Mouse (Mus musculus) liver, embryonic 15.5 days (tissue): ENCODE measurements around the gene E130308A19Rik. TPM values are rescaled to one million over a fixed set of nuclear protein-coding genes. Genes with fewer than 3 reads are reported as not detected.

ENCODE experiments used
- ATAC-seq: fragments of 200-750 bp; cut with Nextera tagmentation; 2 replicates; pipeline ENCODE4 v1.8.0; 2017; ENCODE audit warnings: moderate number of reproducible peaks, mild to moderate bottlenecking, moderate library complexity; ENCODE audit not compliant: insufficient read depth
- H3K27ac ChIP-seq: fragments of 300-500 bp; sonication (generic); replicated peaks from 2 replicates; pipeline ENCODE4 v1.5.1; 2015; ENCODE audit warnings: mild to moderate bottlenecking, inconsistent platforms
- H3K27me3 ChIP-seq: fragments of 300-500 bp; sonication (generic); 2 replicates; pipeline ENCODE4 v1.6.1; 2015; ENCODE audit warnings: mild to moderate bottlenecking, inconsistent platforms
- H3K36me3 ChIP-seq: fragments of 300-500 bp; sonication (generic); replicated peaks from 2 replicates; pipeline ENCODE4 v1.6.1; 2015; ENCODE audit warnings: moderate library complexity, mild to moderate bottlenecking, inconsistent platforms
- H3K4me1 ChIP-seq: fragments of 300-500 bp; sonication (generic); replicated peaks from 2 replicates; pipeline ENCODE4 v1.6.1; 2015; ENCODE audit warnings: inconsistent platforms
- H3K4me2 ChIP-seq: fragments of 300-500 bp; sonication (generic); 2 replicates; pipeline ENCODE4 v1.6.1; 2015; ENCODE audit warnings: moderate library complexity, mild to moderate bottlenecking, inconsistent platforms
- H3K4me3 ChIP-seq: fragments of 300-500 bp; sonication (generic); replicated peaks from 2 replicates; pipeline ENCODE4 v1.5.1; 2015; ENCODE audit warnings: mild to moderate bottlenecking, inconsistent platforms
- H3K9ac ChIP-seq: fragments of 300-500 bp; sonication (generic); 2 replicates; pipeline ENCODE4 v1.6.1; 2015; ENCODE audit warnings: moderate library complexity, mild to moderate bottlenecking, inconsistent platforms
- H3K9me3 ChIP-seq: fragments of 300-500 bp; sonication (generic); replicated peaks from 2 replicates; pipeline ENCODE4 v1.6.1; 2016; ENCODE audit warnings: inconsistent platforms
- WGBS: fragments of 180-500 bp; shearing (Covaris S2); methylation state at CpG from one replicate; pipeline ENCODE4 v1.1.7; 2015; ENCODE audit warnings: mixed read lengths; ENCODE audit not compliant: insufficient replicate concordance; 5-methylcytosine and 5-hydroxymethylcytosine counted together
- polyA plus RNA-seq: library from polyadenylated mRNA; unstranded; fragments of >200 nt; fragmentation: Nextera tagmentation; extraction: Ambion mirVana; gene quantifications from 2 replicates; pipeline ENCODE4 v1.2.1, GENCODE M21; 2015

The E130308A19Rik gene
- polyA plus RNA-seq, 1 experiment from 2014 or later: 9.9 TPM

- peaks cover 13% of the 10 kb centered on the region for H3K4me1 ChIP-seq
- no peak overlapping the region for H3K9ac ChIP-seq
- H3K27ac ChIP-seq: no peak overlapping the region
- H3K4me2 ChIP-seq: no peak overlapping the region
- no peaks in the 10 kb centered on the region for H3K36me3 ChIP-seq
- ATAC-seq: no peak
- H3K27me3 ChIP-seq: no peaks in the 10 kb centered on the region
- 41% methylated on average over 3 of the region's 3 CpGs for WGBS
- H3K4me3 ChIP-seq: no peak overlapping the region
- no peaks in the 10 kb centered on the region for H3K9me3 ChIP-seq
Measured at GRCm38 (mm10) chr4:59604892-59605291, 21.1 kb upstream of the E130308A19Rik start.

- H3K4me3 ChIP-seq: no peak overlapping the region
- ATAC-seq: no peak
- peaks cover 13% of the 10 kb centered on the region for H3K4me1 ChIP-seq
- 86% methylated on average over 3 of the region's 3 CpGs for WGBS
- no peaks in the 10 kb centered on the region for H3K27me3 ChIP-seq
- H3K36me3 ChIP-seq: 0 out of 2 replicates have a peak, but pooled peaks cover 1% of the 10 kb centered on the region
- H3K9me3 ChIP-seq: no peaks in the 10 kb centered on the region
- no peak overlapping the region for H3K4me2 ChIP-seq
- no peak overlapping the region for H3K27ac ChIP-seq
- no peak overlapping the region for H3K9ac ChIP-seq
Measured at GRCm38 (mm10) chr4:59605501-59605900, 20.5 kb upstream of the E130308A19Rik start.

GRCm38 (mm10) chr4:59610411-59610810 lies 15.6 kb upstream of the E130308A19Rik start:
- Histone ChIP-seq H3K4me3 (no peak overlapping the region), H3K27ac (no peak overlapping the region), H3K9me3 (no peaks in the 10 kb centered on the region), H3K27me3 (no peaks in the 10 kb centered on the region), H3K4me1 (peaks cover 5% of the 10 kb centered on the region), H3K36me3 (peaks cover 11% of the 10 kb centered on the region; the same call in 1 of the 2 replicates), H3K4me2 (no peak overlapping the region), H3K9ac (no peak overlapping the region)
- 35% methylated on average over 3 of the region's 3 CpGs for WGBS
- ATAC-seq: no peak

GRCm38 (mm10) chr4:59614986-59615385 lies 11.0 kb upstream of the E130308A19Rik start:
- Histone ChIP-seq H3K36me3 (peaks cover 13% of the 10 kb centered on the region; the same call in 1 of the 2 replicates), H3K4me1 (no peaks in the 10 kb centered on the region), H3K4me2 (no peak overlapping the region), H3K27ac (no peak overlapping the region), H3K4me3 (no peak overlapping the region), H3K9me3 (no peaks in the 10 kb centered on the region), H3K27me3 (no peaks in the 10 kb centered on the region), H3K9ac (no peak overlapping the region)
- ATAC-seq: no peak
- 0% methylated on average over 1 of the region's 1 CpGs for WGBS

GRCm38 (mm10) chr4:59619611-59620245 lies 6.3 kb upstream of the E130308A19Rik start:
- H3K4me1 ChIP-seq: 0 out of 2 replicates have a peak, but pooled peaks cover 2% of the 10 kb centered on the region
- peaks cover 3% of the 10 kb centered on the region; the same call in 1 of the 2 replicates for H3K36me3 ChIP-seq
- H3K9ac ChIP-seq: no peak overlapping the region
- no peak overlapping the region for H3K4me3 ChIP-seq
- H3K27ac ChIP-seq: no peak overlapping the region
- H3K27me3 ChIP-seq: no peaks in the 10 kb centered on the region
- no peak for ATAC-seq
- 76% methylated on average over 5 of the region's 5 CpGs for WGBS
- no peak overlapping the region for H3K4me2 ChIP-seq
- no peaks in the 10 kb centered on the region for H3K9me3 ChIP-seq

GRCm38 (mm10) chr4:59625676-59625997 lies 374 bp upstream of the E130308A19Rik start:
- Histone ChIP-seq H3K27me3 (no peaks in the 10 kb centered on the region), H3K27ac (peak overlapping the region; percentile 83), H3K9ac (peak overlapping the region; percentile 91), H3K4me3 (peak overlapping the region; percentile 99), H3K4me2 (peak overlapping the region; percentile 91), H3K9me3 (no peaks in the 10 kb centered on the region), H3K36me3 (no peaks in the 10 kb centered on the region), H3K4me1 (peaks cover 38% of the 10 kb centered on the region)
- ATAC-seq: peak; percentile 65
- 2% methylated on average over 18 of the region's 18 CpGs for WGBS

GRCm38 (mm10) chr4:59628255-59628654 lies 2.2 kb downstream of the E130308A19Rik start:
- H3K4me3 ChIP-seq: no peak overlapping the region
- H3K36me3 ChIP-seq: no peaks in the 10 kb centered on the region
- 40% methylated on average over 4 of the region's 4 CpGs for WGBS
- no peak for ATAC-seq
- no peaks in the 10 kb centered on the region for H3K27me3 ChIP-seq
- H3K27ac ChIP-seq: no peak overlapping the region
- peak overlapping the region; percentile 24; the same call in 1 of the 2 replicates for H3K4me2 ChIP-seq
- no peak overlapping the region for H3K9ac ChIP-seq
- H3K9me3 ChIP-seq: no peaks in the 10 kb centered on the region
- peaks cover 42% of the 10 kb centered on the region for H3K4me1 ChIP-seq

- Histone ChIP-seq H3K27ac (no peak overlapping the region), H3K4me1 (peaks cover 47% of the 10 kb centered on the region), H3K27me3 (no peaks in the 10 kb centered on the region), H3K36me3 (no peaks in the 10 kb centered on the region), H3K9me3 (no peaks in the 10 kb centered on the region), H3K9ac (no peak overlapping the region), H3K4me2 (no peak overlapping the region), H3K4me3 (no peak overlapping the region)
- 46% methylated on average over 7 of the region's 7 CpGs for WGBS
- no peak for ATAC-seq
Measured at GRCm38 (mm10) chr4:59629076-59629874, 3.3 kb downstream of the E130308A19Rik start.

GRCm38 (mm10) chr4:59630122-59630521 lies 4.1 kb downstream of the E130308A19Rik start:
- Histone ChIP-seq H3K36me3 (no peaks in the 10 kb centered on the region), H3K4me2 (peak overlapping the region; percentile 33), H3K27ac (no peak overlapping the region), H3K9me3 (no peaks in the 10 kb centered on the region), H3K4me1 (peaks cover 47% of the 10 kb centered on the region), H3K27me3 (no peaks in the 10 kb centered on the region), H3K4me3 (no peak overlapping the region), H3K9ac (no peak overlapping the region)
- ATAC-seq: no peak
- 45% methylated on average over 9 of the region's 9 CpGs for WGBS

GRCm38 (mm10) chr4:59634532-59634931 lies 8.5 kb downstream of the E130308A19Rik start:
- Histone ChIP-seq H3K36me3 (no peaks in the 10 kb centered on the region), H3K4me3 (no peak overlapping the region), H3K4me1 (peaks cover 56% of the 10 kb centered on the region), H3K4me2 (no peak overlapping the region), H3K27me3 (no peaks in the 10 kb centered on the region), H3K9ac (no peak overlapping the region), H3K9me3 (no peaks in the 10 kb centered on the region), H3K27ac (no peak overlapping the region)
- ATAC-seq: no peak
- 17% methylated on average over 1 of the region's 1 CpGs for WGBS

- no peak overlapping the region for H3K9ac ChIP-seq
- no peaks in the 10 kb centered on the region for H3K9me3 ChIP-seq
- H3K4me3 ChIP-seq: no peak overlapping the region
- no peaks in the 10 kb centered on the region for H3K36me3 ChIP-seq
- no peak for ATAC-seq
- no peaks in the 10 kb centered on the region for H3K27me3 ChIP-seq
- H3K27ac ChIP-seq: no peak overlapping the region
- H3K4me2 ChIP-seq: no peak overlapping the region
- peaks cover 78% of the 10 kb centered on the region for H3K4me1 ChIP-seq
Measured at GRCm38 (mm10) chr4:59639163-59639562, 13.2 kb downstream of the E130308A19Rik start.
